Mouse (Mus musculus): ENCODE measurements around the gene Arhgap17.

Arhgap17 gene

DNA sequence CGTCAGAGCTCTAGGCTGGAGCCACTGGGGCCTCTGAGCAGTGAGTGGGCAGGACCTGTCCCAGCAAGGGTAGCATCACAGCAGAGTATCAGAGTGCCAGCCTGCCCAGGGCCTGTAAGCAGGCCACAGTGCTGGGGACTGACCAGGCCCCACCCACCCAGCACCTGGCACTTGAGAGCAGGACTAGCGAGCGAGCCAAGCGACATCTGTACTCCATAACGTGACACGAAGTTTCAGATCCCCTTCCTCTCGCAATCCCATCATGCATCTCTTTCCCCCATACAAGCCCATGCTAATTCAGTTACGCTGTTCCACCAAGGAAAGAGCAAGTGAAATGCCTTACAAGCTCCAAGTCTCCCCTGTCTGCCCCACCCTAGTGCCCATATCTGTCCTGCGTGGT, 39.2 kb downstream of the Arhgap17 start:
- no peak for DNase-seq

DNA sequence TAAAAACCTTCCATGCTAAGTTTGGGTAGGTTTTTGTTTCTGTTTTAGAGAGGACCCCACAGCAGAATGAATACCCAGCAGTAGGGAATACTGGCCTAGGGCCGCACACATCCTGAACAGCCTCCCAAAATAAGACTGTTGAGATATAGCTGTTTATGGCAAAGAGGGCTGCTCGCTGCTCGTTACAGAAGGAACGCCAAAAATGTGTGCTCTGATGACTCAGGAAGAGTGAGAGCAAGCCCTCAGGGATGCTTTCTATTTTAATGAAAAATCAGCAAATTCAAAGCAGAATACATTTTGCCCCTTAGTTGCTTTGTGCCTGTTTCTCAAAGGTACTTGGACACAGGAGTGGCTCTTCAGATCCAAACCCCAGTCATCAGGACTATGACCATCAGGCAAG, 41.8 kb downstream of the Arhgap17 start:
- no peak for DNase-seq

DNA sequence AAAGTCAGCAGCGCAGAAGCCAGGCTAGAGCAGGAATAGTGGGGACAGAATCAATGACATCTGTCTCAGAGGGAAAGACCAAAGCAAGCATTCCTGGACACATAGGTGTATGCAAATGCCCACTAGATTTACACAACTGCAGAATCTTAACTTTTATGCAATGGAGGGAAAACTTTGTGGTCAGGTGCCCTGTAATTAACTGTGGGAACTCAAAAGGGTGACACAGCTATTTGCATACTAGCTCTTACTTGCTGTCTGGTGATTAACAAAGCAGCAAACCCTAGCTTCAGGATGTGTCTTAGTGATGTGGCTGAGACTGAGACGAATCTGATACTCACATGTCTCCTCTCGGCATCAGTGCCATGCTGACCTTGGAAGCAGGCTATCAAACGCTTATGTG, 42.8 kb downstream of the Arhgap17 start:
- no peak for DNase-seq

DNA sequence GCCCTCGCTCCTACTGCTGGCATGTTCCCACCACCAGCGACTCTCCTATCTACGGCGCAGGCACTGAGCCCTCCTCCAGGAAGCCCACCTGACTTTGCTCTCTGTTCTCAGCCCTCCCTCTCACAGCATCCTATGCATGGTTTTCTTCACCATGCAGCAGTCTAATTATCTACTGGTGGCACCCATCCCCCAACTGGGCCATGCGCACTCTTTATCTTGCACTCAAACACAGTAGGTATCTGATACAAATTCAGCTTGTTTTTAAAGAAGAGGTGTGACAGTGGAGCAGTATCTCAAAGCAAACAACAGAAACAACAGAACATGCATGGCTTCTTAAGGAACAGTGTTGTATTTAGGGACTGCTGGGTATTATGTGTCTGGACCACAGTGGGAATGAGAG, 43.7 kb downstream of the Arhgap17 start:
- DNase-seq = no peak

- DNase-seq = no peak
These were observed 45.6 kb downstream of the Arhgap17 start for GRCm38 (mm10) chr7:123324105-123324504.

GRCm38 (mm10) chr7:123323388-123323787, 46.3 kb downstream of the Arhgap17 start:
- no peak for DNase-seq

DNA sequence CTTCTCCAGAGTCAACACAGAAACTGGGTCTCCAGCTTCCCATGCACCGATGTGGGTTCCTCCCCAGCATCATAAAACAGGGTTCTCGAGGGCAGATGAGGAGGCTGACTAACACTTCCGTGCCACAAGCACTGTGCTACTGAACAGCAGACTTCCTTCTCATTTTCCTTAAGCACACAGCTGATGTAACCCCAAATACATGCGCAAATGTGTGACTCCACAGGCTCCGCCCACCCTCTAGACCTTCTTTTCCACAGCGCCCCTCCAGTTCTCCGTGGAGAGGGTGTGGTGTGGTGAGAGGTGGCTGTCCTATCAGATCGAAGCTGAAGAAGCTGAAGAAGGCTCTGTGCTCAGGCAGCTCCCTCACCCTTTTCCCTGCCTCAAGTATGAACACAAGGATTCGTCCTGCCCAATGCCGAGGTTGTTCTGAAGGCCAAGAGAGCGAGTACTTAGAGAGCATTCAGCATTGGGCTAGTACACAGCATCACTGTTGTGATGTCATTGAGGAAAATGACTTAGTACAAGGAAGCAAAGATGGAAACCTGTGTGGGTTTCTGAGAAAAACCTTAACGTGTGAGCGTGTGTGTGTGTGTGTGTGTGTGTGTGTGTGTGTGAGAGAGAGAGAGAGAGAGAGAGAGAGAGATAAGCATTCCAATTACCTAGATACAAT, 47.1 kb downstream of the Arhgap17 start:
- no peak for DNase-seq

DNA sequence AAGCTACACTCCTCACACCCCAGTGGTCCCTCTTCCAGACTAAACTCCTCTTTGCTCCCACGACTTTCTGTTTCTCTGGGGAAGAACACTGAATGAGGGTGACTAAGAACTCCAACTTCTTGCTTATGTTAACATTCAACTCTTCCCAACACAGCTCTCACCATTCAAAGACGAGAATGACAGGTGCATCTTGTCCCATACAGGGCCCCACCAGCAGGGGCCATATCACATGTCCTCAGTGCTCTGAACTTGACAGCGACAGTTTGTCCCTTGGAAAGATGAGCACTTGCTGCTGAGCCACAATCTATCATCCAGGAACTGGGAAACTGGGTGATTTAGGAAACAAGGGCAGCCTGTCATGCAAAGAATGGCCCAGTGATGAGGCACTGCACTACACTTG, 57.0 kb downstream of the Arhgap17 start:
- DNase-seq = no peak

DNA sequence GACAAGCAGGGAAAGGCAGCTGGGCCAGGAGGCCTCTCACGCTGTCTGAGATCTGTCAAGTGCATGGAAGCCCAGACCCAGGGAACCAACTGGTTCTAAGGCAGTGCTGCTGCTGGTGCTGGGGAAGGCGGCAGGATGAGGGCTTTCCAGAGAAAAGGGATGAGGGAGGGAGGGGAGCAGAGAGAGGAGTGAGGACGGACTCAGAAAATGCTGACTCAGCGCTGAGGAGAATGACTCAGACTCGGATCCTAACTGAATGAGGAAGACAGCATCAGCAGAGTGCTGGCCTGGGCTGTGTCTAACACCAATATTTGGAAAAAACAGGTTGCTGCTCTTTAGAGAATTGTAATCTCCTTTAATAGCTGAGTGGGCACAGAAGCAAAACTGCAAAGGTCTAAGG, 57.9 kb downstream of the Arhgap17 start:
- no peak for DNase-seq

GRCm38 (mm10) chr7:123307887-123308558, 61.7 kb downstream of the Arhgap17 start:
- DNase-seq = no peak

DNA sequence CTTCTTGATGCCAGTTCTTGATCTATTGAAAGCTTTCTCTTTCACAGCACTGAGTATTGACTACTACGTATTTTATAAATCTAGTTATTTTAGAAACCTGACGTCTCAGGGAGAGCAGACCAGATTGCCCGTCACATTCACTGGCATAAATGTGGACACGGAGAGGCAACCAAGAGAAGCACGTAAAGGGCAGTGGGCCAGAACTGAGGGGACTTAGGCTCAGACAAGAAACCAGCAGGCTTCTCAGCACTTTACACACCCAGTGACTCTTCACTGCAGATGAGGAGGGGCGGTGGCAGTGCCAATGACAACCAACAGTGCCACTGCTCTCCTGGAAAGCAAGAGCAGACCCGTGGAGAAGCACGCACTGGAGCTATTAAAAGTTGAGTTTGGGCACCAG, 62.5 kb downstream of the Arhgap17 start:
- no peak for DNase-seq

- DNase-seq = no peak
These were observed 64.3 kb downstream of the Arhgap17 start for GRCm38 (mm10) chr7:123305397-123305796.

DNA sequence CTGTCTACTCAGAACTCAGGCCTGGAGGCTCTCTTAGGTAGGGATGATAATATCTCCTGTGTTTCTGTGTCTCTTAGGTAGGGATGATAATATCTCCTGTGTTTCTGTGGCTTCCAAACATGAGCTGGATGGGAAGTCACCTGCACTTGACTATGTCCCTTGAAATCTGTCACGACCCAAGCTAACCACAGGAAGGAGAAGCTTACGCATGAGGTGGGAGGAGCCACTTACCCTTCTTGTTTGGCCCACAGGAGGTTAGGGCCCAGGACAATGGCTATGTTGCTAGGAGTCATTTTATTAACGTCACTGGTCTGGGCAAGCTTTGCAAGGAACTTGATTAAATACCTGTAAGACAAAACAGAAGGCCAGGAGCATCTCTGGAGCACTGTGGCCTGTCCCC, 69.5 kb downstream of the Arhgap17 start:
- no peak for DNase-seq

GRCm38 (mm10) chr7:123298225-123298624, 71.5 kb downstream of the Arhgap17 start:
- DNase-seq = no peak

GRCm38 (mm10) chr7:123296097-123296496, 73.6 kb downstream of the Arhgap17 start:
- no peak for DNase-seq

DNA sequence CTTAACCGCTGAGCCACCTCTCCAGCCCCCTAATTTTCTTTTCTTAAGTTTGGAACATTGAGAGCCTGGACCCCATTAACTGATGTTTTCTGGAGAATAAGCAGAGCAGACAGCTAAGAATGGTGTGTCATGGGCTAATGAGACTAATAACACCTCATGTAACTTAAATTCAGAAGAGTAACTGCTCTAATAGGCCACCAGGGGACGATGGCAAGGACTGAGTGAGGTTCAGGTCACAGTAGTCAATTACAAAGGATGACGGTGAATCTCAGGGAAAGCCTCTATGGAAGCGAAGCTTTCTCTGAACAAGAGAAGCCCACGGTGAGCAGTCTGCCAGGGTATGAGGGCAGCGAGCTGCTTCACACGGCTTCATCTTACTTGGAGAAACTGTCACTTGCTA, 74.3 kb downstream of the Arhgap17 start:
- DNase-seq = no peak

GRCm38 (mm10) chr7:123293898-123294297, 75.8 kb downstream of the Arhgap17 start:
- no peak for DNase-seq

DNA sequence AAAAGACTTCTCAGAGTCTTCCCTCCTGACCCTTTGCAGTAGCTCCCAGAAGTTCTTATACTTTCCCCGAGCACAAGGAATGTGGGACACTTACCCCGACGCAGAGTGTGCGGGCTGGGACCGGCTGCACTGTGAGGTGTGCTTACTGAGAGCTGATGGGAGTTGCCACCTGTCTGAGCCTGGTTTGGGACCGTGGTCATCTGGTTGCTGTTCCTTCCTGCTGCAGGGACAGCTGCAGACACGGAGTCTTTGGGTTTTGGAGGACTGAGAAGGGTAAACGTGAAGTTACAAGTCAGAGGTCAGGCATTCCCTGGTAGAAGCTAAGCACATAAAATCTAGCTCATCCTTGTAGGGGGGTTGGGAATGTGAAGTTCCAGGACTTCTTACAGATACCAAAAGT, 77.8 kb downstream of the Arhgap17 start:
- DNase-seq = no peak

GRCm38 (mm10) chr7:123289176-123289575, 80.5 kb downstream of the Arhgap17 start:
- DNase-seq = no peak

DNA sequence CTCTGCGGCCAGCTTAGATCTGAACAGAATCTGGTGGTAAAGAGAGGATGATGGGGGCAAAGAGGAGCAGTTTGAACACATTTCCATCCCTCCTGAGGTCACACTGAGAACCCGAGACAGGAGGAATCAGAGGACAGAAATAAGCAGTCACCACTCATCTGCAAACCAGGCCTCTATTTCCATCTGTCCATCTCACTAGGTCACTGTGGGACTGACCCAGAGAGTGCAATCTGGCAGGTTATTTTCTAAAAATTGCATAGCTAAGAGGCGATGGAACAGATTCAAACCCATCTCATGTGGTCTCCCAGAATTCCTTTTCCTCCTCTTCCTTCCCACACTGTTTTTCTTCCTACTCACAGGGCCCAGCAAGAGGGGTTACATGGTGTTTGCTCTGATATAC, 81.8 kb downstream of the Arhgap17 start:
- no peak for DNase-seq

GRCm38 (mm10) chr7:123285896-123286295, 83.8 kb downstream of the Arhgap17 start:
- no peak for DNase-seq

- no peak for DNase-seq
These were observed 85.9 kb downstream of the Arhgap17 start for GRCm38 (mm10) chr7:123283826-123284225.

DNA sequence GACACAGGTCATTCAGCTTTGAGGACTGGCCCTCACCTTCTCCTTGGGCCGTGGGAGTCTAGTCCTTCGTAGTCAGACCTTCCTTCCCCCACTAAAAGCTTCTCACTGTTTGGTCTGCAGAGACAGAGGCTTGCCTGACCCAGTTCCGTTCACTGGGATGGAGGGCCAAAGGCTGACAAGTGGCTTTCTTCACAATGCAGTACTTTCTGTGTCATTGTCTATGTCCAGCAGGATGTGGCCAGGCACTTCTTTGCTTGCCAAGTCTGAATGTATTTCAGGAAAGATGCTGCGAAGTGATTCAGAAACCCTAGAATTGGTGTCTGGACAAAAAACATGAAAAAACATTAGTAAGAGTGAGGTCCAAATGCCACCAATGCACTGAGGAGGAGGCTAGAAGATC, 89.9 kb downstream of the Arhgap17 start:
- no peak for DNase-seq

DNA sequence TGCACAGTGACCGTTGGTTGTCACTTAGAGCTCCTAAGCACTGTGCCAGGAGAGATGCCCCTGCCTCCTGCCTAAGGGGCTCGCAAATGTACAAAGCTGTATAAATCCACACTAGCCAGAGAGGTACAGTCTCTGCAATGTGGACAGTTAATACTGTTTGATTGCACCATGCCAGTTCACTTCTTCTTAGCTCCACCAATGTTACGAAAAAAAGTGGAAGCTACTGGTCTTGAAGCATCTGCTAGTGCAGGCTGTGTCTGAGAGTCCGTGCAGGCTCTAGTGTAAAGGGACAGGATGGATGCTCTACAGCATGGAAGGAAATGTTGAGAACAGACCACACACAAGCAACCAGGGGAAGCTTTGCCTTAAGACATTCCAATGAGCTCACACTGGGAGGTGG, 93.1 kb downstream of the Arhgap17 start:
- no peak for DNase-seq

GRCm38 (mm10) chr7:123273056-123273455, 96.7 kb downstream of the Arhgap17 start:
- no peak for DNase-seq

Data from kidney, adult 18-20 months (tissue).